Mouse (Mus musculus) midbrain, embryonic 13.5 days (tissue): ENCODE measurements around the gene Hoxc6. TPM values are rescaled to one million over a fixed set of nuclear protein-coding genes. Genes with fewer than 3 reads are reported as not detected.

ENCODE experiments used
- ATAC-seq: fragments of 200-750 bp; cut with Nextera tagmentation; 2 replicates; pipeline ENCODE4 v1.8.0; 2017; ENCODE audit warnings: mild to moderate bottlenecking, moderate TSS enrichment, moderate library complexity
- H3K27ac ChIP-seq: fragments of 300-500 bp; sonication (generic); 2 replicates; pipeline ENCODE4 v1.5.1; 2015; ENCODE audit warnings: inconsistent platforms, mild to moderate bottlenecking, moderate library complexity
- H3K27me3 ChIP-seq: fragments of 300-500 bp; sonication (generic); 2 replicates; pipeline ENCODE4 v1.6.1; 2015; ENCODE audit warnings: mild to moderate bottlenecking, inconsistent platforms
- H3K36me3 ChIP-seq: fragments of 300-500 bp; sonication (generic); 2 replicates; pipeline ENCODE4 v1.6.1; 2015; ENCODE audit warnings: mild to moderate bottlenecking, inconsistent platforms
- H3K4me1 ChIP-seq: fragments of 300-500 bp; sonication (generic); replicated peaks from 2 replicates; pipeline ENCODE4 v1.6.1; 2015; ENCODE audit warnings: inconsistent platforms
- H3K4me2 ChIP-seq: fragments of 300-500 bp; sonication (generic); replicated peaks from 2 replicates; pipeline ENCODE4 v1.6.1; 2015; ENCODE audit warnings: moderate library complexity, mild to moderate bottlenecking, inconsistent platforms
- H3K4me3 ChIP-seq: fragments of 300-500 bp; sonication (generic); replicated peaks from 2 replicates; pipeline ENCODE4 v1.5.1; 2015; ENCODE audit warnings: mild to moderate bottlenecking, inconsistent platforms
- H3K9ac ChIP-seq: fragments of 300-500 bp; sonication (generic); replicated peaks from 2 replicates; pipeline ENCODE4 v1.6.1; 2015; ENCODE audit warnings: mild to moderate bottlenecking, inconsistent platforms
- H3K9me3 ChIP-seq: fragments of 300-500 bp; sonication (generic); 2 replicates; pipeline ENCODE4 v1.6.1; 2016; ENCODE audit warnings: mild to moderate bottlenecking, inconsistent platforms
- WGBS: fragments of 180-500 bp; shearing (Covaris S2); methylation state at CpG from one replicate; pipeline ENCODE4 v1.1.7; 2015; 5-methylcytosine and 5-hydroxymethylcytosine counted together
- polyA plus RNA-seq: library from polyadenylated mRNA; unstranded; fragments of >200 nt; fragmentation: Nextera tagmentation; extraction: Ambion mirVana; gene quantifications from 2 replicates; pipeline ENCODE4 v1.2.1, GENCODE M21; 2015

The Hoxc6 gene
- polyA plus RNA-seq, 1 experiment from 2014 or later = not detected

DNA sequence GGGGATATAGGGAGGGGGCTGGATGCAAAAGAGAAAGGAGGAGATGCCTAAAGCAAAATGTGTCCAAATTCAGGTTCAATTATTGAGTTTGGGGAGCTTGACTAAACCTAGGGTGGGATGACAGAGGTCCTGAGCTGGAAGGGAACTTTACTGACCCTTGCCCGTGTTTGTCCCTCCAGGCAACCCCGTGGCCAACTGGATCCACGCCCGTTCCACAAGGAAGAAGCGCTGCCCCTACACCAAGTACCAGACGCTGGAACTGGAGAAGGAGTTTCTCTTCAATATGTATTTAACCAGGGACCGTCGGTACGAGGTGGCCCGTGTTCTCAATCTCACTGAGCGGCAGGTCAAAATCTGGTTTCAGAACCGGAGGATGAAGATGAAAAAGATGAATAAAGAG, 14.3 kb upstream of the Hoxc6 start:
- no peak overlapping the region for H3K4me2 ChIP-seq
- peaks cover 7% of the 10 kb centered on the region; the same call in 1 of the 2 replicates for H3K4me1 ChIP-seq
- 2% methylated on average over 12 of the region's 12 CpGs for WGBS
- H3K27ac ChIP-seq = no peak overlapping the region
- no peak overlapping the region for H3K9ac ChIP-seq
- no peak overlapping the region for H3K4me3 ChIP-seq
- H3K27me3 ChIP-seq = peaks cover 100% of the 10 kb centered on the region
- ATAC-seq = no peak
- no peaks in the 10 kb centered on the region for H3K36me3 ChIP-seq
- H3K9me3 ChIP-seq = no peaks in the 10 kb centered on the region

DNA sequence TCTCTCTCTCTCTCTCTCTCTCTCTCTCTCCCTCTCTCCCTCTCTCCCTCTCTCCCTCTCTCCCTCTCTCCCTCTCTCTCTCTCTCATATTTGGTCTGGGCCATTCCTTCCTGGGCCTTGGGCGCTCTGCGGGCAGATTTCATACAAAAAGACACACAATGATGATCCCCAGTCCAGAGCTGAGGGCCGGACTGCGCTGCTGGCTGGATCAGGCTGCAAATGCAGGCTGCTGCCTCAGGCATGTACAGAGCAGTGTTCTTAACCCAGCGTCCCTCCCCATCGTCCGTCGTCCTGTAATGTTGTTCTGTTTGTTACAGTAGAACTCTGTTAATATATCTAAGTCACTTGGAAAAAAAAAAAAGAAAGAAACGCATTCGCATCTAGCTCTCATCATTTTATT, 13.5 kb upstream of the Hoxc6 start:
- Histone ChIP-seq H3K4me2 (no peak overlapping the region), H3K9me3 (no peaks in the 10 kb centered on the region), H3K27ac (no peak overlapping the region), H3K4me3 (no peak overlapping the region), H3K4me1 (peaks cover 7% of the 10 kb centered on the region; the same call in 1 of the 2 replicates), H3K36me3 (no peaks in the 10 kb centered on the region), H3K9ac (no peak overlapping the region), H3K27me3 (peaks cover 100% of the 10 kb centered on the region)
- ATAC-seq = no peak
- 1% methylated on average over 10 of the region's 10 CpGs for WGBS

DNA sequence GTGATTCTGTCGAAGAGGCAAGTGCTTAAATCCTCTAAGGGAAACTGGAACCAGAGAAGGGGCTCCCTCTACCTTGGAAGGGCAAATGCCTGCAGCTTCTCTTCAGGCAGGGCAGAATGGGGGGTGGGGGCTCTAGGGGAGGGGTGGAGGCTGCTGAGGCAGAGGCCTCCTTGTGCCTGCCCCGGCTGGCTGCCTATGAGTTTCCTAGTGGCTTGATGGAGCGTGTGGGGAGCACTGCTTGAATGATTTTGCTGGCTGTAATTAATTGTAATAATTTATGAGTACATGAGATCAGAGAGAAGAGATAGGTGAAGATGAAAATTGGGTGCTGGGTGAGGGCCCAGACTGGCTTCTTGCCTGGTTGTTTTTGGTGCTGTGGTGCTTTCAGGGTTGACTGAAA, 13.1 kb upstream of the Hoxc6 start:
- Histone ChIP-seq H3K27me3 (peaks cover 100% of the 10 kb centered on the region), H3K9ac (no peak overlapping the region), H3K27ac (no peak overlapping the region), H3K4me3 (no peak overlapping the region), H3K36me3 (no peaks in the 10 kb centered on the region), H3K9me3 (no peaks in the 10 kb centered on the region), H3K4me2 (no peak overlapping the region), H3K4me1 (peaks cover 7% of the 10 kb centered on the region; the same call in 1 of the 2 replicates)
- ATAC-seq = no peak
- 6% methylated on average over 3 of the region's 3 CpGs for WGBS

DNA sequence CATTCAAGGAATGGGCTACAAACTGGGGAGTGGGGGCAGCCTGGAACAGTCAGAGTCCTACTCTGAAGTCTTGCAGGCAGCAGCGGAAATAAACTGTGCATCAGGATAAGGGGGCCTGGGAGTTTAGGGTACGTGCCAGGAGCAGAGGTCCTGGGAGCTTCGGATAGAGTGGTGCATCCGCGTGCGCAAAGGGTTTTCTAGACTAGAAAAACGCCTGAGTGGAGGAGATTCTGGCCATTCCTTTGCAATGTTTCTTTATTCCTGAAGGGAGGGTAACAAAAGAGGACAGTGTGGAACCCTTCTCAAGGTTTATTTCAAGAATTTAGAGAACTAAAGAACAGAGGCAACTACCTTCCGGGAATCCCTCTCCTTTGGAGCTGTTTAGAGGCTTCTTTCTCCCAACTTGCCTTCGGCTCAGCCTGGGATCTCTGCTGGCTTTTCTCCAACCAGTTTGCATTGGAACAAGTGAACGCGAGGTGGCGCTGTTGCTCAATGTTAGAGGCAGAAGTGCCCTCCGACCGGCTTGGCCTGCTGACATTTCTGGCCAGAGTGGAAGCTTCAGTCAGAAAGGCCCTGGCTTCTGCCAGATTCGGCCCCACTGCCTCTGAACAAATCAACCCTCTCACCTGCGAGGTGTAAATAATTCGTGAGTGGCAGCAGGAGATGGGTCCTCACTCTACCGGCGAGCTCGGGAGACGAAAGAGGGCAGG, 10.8 kb upstream of the Hoxc6 start:
- no peaks in the 10 kb centered on the region for H3K36me3 ChIP-seq
- no peak overlapping the region for H3K4me3 ChIP-seq
- whole genome bisulfite sequencing = 3% methylated on average over 21 of the region's 21 CpGs
- no peak overlapping the region for H3K9ac ChIP-seq
- no peak overlapping the region for H3K4me2 ChIP-seq
- H3K27me3 ChIP-seq = peaks cover 99% of the 10 kb centered on the region
- H3K4me1 ChIP-seq = no peaks in the 10 kb centered on the region
- no peak overlapping the region for H3K27ac ChIP-seq
- peak; percentile 53; the same call in 1 of the 2 replicates for ATAC-seq
- no peaks in the 10 kb centered on the region for H3K9me3 ChIP-seq

DNA sequence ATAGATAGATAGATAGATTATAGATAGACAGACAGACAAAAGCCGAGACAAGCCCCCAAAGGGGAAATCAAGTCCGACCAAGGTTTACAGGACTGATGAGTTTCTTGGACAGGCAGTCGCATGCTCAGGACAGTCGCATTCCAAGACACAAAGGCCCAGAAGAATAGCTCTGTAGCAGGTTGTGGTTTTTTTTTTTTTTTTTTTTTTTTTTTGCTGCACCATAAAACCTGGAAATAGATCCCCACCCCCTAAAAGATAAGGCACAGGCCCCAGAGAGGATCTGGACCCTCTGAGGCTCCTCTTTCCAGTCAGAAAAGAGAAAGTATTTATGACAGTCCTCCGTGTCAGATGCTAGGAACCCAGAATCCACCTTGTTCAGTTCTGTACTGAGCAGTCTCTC, 10.0 kb upstream of the Hoxc6 start:
- Histone ChIP-seq H3K27ac (no peak overlapping the region), H3K4me3 (no peak overlapping the region), H3K4me2 (no peak overlapping the region), H3K9ac (no peak overlapping the region), H3K27me3 (peaks cover 99% of the 10 kb centered on the region), H3K4me1 (no peaks in the 10 kb centered on the region), H3K36me3 (no peaks in the 10 kb centered on the region), H3K9me3 (no peaks in the 10 kb centered on the region)
- ATAC-seq = no peak
- WGBS = 12% methylated on average over 5 of the region's 5 CpGs

DNA sequence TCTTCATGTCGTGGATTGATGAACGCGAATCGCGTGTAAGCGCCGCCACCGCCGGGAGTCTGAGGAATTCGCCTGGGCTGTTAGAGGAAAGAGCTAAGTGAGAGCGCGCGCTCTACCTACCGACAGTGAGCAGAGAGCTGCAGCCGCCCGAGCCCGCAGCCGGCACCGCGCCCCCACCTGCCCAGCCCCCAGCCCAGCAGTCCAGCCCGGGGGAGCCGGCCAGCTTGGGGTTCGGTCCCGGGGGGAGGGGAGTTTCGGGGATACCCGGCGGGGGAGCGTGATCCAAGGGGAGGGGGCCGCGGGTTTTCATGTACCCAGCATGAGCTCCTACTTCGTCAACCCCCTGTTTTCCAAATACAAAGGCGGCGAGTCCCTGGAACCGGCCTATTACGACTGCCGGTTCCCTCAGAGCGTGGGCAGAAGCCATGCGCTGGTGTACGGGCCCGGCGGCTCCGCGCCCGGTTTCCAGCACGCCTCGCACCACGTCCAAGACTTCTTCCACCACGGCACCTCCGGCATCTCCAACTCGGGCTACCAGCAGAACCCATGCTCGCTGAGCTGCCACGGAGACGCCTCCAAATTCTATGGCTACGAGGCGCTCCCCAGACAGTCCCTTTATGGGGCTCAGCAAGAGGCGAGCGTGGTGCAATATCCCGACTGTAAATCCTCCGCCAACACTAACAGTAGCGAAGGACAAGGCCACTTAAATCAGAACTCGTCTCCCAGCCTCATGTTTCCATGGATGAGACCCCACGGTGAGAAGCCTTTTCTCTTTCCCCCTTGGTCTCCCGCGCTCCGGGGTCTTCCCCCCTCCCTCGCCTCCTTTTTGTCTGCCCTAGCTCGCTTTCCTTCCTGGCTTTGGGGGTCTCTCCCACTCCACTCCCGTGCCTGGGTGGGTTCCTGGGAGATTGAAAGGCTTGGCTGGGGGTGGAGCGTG, 7.3 kb upstream of the Hoxc6 start, which contains the start of gene Hoxc8:
Gene Hoxc8 (plus strand): TSS at position 147 of the 937 bp plus-strand sequence.
- Histone ChIP-seq H3K4me3 (no peak within 1 kb of the TSS), H3K4me2 (no peak within 1 kb of the TSS), H3K27ac (no peak within 1 kb of the TSS), H3K4me1 (no peaks in the 10 kb centered on the region), H3K9ac (no peak within 1 kb of the TSS), H3K9me3 (no peaks in the 10 kb centered on the region), H3K27me3 (peaks cover 98% of the 10 kb centered on the region), H3K36me3 (no peaks in the 10 kb centered on the region)
- WGBS = under 1% methylated on average over 65 of the region's 69 CpGs
- ATAC-seq = no peak

DNA sequence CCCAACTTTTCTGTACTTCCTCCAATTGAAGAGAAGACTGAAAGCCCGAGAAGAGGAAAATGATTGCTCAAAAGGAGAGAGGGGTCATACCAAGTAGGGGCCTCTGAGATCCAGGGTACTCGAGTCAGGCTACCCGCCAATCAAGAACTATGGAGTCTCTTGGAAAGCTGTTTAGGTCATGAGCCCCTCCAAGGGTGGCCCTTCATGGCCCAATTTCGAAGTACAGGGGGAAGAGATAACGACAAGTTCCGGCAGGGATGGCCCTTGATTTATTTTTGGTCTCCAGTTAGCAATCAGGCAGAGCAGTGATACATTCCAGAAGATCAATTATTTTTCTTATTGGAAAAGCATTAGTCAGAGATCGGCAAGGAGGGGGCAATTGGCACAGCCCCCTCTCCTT, 6.3 kb upstream of the Hoxc6 start:
- no peak overlapping the region for H3K4me3 ChIP-seq
- H3K27ac ChIP-seq = no peak overlapping the region
- no peaks in the 10 kb centered on the region for H3K36me3 ChIP-seq
- no peak overlapping the region for H3K4me2 ChIP-seq
- peaks cover 98% of the 10 kb centered on the region for H3K27me3 ChIP-seq
- under 1% methylated on average over 7 of the region's 7 CpGs for WGBS
- no peak for ATAC-seq
- no peak overlapping the region for H3K9ac ChIP-seq
- no peaks in the 10 kb centered on the region for H3K4me1 ChIP-seq
- H3K9me3 ChIP-seq = no peaks in the 10 kb centered on the region

DNA sequence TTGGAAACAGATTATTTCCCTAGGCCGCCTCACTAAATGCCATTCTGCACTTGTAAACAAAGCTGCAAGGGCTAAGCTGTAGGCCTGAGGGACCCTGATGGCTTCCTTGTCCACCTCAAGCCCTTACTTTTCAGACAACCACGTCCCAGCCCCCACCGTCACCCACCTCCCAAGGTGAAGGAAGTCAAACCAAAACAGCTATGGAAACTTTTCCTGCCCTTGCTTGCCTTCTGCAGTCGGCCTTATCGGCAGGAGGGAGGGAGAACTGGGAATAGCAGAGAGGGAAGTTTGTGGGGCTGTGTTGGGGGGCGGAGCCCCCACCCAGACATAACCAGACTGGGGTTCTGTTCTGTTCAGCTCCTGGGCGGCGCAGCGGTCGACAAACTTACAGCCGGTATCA, 5.9 kb upstream of the Hoxc6 start:
- 1% methylated on average over 11 of the region's 11 CpGs for WGBS
- no peaks in the 10 kb centered on the region for H3K9me3 ChIP-seq
- H3K27ac ChIP-seq = no peak overlapping the region
- H3K4me1 ChIP-seq = no peaks in the 10 kb centered on the region
- H3K4me2 ChIP-seq = no peak overlapping the region
- H3K27me3 ChIP-seq = peaks cover 98% of the 10 kb centered on the region
- H3K4me3 ChIP-seq = no peak overlapping the region
- no peaks in the 10 kb centered on the region for H3K36me3 ChIP-seq
- no peak overlapping the region for H3K9ac ChIP-seq
- ATAC-seq = no peak

DNA sequence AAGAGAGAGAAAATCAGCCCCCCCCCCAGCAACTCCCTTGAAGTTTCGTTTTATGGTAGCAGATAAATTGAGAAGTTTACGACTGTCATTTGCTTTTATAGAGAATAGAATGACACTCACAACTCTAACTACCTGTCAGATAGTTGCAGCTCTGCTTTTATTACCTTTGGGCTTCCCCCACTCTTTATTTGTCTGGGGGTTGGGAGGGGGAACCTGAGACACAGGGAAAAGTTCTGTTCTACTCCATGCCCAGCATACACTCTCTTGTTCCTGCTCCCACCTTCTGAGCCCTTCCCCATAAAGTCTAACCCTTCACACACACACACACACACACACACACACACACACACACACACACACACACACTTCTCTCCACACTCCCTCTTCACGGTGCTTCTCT, 5.2 kb upstream of the Hoxc6 start:
- H3K9me3 ChIP-seq = no peaks in the 10 kb centered on the region
- 3% methylated on average over 3 of the region's 3 CpGs for WGBS
- H3K4me2 ChIP-seq = no peak overlapping the region
- peaks cover 98% of the 10 kb centered on the region for H3K27me3 ChIP-seq
- H3K36me3 ChIP-seq = no peaks in the 10 kb centered on the region
- no peak overlapping the region for H3K4me3 ChIP-seq
- H3K4me1 ChIP-seq = no peaks in the 10 kb centered on the region
- H3K27ac ChIP-seq = no peak overlapping the region
- no peak overlapping the region for H3K9ac ChIP-seq
- no peak for ATAC-seq

DNA sequence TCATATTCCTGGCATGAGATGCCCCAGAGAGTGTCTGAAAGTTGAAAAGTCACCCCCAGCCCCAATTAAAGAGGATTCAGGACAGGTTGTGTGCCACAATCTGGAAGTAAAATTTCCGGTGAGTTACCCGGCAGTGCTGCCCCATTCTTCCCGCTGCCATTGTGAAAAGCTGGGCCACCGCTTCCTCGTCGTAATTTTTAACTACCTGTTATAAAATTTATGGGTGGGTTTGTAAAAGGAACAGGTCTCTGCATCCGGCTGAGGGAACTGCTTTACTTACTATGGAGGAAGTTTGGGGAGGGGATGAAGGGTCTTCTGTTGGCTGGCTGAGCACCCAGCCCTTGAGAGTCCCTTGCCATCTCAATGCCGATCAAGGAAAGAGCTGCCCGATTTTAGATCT, 1.5 kb upstream of the Hoxc6 start:
- H3K4me2 ChIP-seq = no peak overlapping the region
- WGBS = 3% methylated on average over 9 of the region's 9 CpGs
- ATAC-seq = no peak
- no peak overlapping the region for H3K27ac ChIP-seq
- H3K4me3 ChIP-seq = no peak overlapping the region
- peaks cover 99% of the 10 kb centered on the region for H3K27me3 ChIP-seq
- H3K36me3 ChIP-seq = no peaks in the 10 kb centered on the region
- H3K9ac ChIP-seq = no peak overlapping the region
- peaks cover 7% of the 10 kb centered on the region for H3K4me1 ChIP-seq
- H3K9me3 ChIP-seq = no peaks in the 10 kb centered on the region

DNA sequence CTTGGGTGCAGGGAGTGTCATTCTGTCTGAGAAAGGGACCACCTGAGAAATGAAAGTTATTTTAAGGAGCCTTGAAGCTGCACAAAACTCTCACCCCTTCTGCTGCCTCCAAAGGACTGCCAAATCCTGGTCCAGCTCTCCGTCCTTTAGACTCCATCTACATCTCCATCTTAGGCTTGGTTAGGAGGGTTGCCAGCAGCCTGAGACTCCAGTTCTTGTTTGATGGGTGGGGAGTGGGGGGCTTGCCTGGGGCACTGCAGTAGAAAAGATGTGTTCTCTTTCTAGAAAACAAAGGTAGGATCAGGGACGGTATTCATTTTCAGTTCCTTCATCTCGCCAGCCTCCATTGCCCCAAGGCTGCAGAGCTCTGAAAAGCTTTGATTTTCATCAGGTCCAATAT, 626 bp upstream of the Hoxc6 start:
- Histone ChIP-seq H3K36me3 (no peaks in the 10 kb centered on the region), H3K4me1 (peaks cover 7% of the 10 kb centered on the region), H3K9ac (no peak overlapping the region), H3K9me3 (no peaks in the 10 kb centered on the region), H3K4me3 (no peak overlapping the region), H3K4me2 (no peak overlapping the region), H3K27ac (no peak overlapping the region), H3K27me3 (peaks cover 99% of the 10 kb centered on the region)
- ATAC-seq = no peak
- 0% methylated on average over 3 of the region's 3 CpGs for WGBS

DNA sequence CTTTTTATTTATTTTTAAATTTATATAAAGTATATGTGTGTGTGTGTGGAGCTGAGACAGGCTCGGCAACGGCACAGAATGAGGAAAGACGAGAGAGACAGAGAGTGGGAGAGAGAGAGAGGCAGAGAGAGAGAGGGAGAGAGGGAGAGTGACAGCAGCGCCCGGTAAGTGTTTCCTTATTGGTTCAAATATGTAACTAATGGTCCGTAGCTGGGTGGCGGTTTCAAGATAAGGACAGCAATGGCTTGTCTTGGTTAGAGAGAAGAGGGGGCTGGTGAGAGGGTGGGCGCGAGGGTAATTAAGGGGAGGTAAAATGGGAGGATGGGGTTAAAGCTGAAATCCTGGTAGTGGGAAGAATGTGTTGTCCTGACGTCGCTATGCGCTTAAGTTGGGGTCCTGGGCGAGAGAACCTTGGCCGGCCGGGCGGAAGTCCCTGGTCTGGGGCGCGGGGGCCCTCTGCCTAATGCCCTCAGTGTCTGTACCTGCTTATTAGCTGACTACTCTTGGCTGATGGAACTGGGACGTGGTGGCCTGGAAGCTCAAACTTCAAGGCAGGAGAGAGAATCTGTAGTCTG, 638 bp downstream of the Hoxc6 start:
- ATAC-seq = no peak
- Histone ChIP-seq H3K27ac (no peak overlapping the region), H3K4me2 (peak overlapping the region; percentile 48), H3K9me3 (no peaks in the 10 kb centered on the region), H3K4me3 (peak overlapping the region; percentile 30), H3K27me3 (peaks cover 100% of the 10 kb centered on the region), H3K36me3 (no peaks in the 10 kb centered on the region), H3K9ac (no peak overlapping the region), H3K4me1 (peaks cover 7% of the 10 kb centered on the region)
- WGBS = 1% methylated on average over 19 of the region's 19 CpGs
